Mouse (Mus musculus) gastrocnemius, adult 8-10 months (tissue): ENCODE measurements around the gene Mical2. TPM values are rescaled to one million over a fixed set of nuclear protein-coding genes. Genes with fewer than 3 reads are reported as not detected.

Source experiments
- DNase-seq, 2 experiments: peaks; one replicate each; pipeline ENCODE4 v3.0.0; 2022; ENCODE audit warnings: low spot score in 2 of 2
- total RNA-seq, 4 experiments: library from RNA; stranded (reverse); gene quantifications; 2 replicates each; pipeline ENCODE4 v1.2.4; 2022

Gene Mical2
- total RNA-seq, 4 experiments from 2014 or later = 172 to 236 (median 206) TPM

DNA sequence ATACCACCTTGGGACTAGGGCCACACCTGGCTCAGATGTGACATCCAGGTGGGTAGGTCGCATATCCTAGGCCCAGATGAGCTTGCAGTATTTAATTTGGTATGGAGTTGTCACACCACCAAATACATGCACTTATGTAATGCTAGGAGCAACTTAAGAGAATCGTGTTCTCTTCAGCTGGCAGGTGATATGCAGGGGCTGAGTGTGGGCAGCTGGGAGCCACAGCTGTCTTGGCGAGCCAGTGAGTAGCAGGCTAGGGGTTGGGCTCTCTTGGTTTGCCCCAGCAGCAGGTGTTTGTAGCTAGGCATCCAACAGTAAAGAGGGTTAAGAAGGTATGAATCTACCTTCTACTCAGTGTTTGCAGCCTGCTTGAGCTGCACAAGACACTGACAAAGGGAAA, 49.4 kb downstream of the Mical2 start:
- DNase-seq = no peak

DNA sequence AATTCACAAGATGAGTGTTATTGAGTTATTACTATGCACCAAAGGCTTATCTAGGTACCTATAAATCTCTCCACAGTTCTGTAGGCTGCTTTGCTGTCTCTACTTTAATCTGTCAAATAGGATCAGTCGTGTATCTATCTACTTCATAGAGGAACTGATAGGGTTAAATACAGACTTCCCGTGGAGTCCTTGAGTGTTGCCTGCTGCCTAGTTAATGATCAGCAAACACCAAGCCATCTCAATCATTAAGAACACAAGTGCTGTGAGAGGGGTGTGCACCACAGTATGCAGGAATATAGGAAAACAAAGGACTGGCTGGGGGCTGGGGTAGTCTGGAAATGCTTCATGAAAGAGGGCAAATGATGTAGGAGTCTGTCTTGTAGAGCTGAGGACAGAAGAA, 50.2 kb downstream of the Mical2 start:
- no peak for DNase-seq

DNA sequence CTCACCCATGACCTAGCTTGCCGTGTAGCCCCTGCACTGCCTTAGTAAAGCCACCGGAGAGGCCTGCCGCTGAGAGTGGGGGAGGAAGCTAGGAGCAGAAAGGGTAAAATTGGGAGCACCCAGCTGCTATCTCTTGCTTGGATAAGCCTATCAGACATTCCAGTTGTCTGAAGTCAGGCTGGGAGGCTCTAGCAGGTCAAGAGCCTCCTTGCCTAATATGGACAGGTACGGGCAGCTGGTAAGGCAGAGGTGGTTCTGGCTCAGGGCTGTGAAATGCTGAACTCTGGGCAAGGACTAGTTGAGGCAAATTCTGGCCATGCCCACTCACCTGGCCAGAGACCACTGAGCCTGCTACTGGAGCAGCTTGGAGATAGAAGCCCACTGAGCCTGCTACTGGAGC, 51.2 kb downstream of the Mical2 start:
- DNase-seq = no peak

GRCm38 (mm10) chr7:112278648-112279047, 53.0 kb downstream of the Mical2 start:
- DNase-seq = no peak

- no peak for DNase-seq
Observed at GRCm38 (mm10) chr7:112280474-112280873, 54.8 kb downstream of the Mical2 start.

DNA sequence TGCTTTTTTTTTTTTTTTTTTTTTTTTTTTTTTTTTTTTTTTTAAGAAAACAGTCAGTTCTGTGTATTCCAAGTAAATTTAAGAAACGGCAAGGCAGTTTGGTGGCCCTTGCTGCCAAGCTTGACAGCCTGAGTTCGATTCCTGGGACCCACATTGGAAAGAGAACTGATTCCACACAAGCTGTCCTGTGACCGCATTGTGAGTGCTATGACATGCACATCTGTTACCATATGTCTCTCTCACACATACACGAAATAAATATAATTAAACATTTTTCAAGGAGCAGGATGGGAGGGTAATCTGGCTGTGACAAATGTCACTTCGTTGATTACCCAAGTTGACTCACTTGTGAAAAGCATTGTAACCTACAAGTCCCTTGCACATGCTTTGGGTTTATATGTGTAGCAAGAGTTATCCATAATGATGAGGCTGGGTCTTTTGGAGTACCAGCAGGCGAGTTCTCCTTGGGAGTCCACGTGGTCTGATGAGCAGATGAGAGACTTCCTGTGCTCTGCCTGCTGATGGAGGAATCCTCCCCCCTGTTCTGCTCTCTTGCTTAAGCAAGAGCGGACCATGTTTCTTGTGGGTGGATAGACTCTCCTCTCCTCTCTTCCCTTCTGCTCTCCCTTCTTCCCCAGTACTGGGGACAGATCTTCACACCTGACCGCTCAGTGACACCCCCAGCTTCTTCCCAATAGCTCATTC, 58.1 kb downstream of the Mical2 start:
- DNase-seq = no peak

DNA sequence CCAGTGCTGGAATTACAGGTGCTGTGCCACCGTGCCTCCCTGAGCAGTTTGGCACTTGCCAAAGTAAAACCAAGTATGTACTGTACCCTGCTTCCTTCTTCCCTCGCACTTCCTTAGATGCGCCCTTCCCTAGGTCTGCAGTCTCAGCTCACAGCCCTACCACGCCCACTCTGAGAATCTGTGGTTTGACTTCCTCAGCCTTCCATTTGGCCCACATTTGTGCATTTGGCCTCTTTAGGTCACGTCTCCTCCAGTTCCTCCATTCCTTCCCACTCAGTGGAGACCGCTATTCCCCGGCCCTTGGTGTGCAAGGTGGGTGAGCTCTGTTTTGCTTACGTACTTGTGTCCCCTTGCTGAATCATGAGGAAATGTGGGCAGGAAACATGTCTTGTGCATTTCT, 59.9 kb downstream of the Mical2 start:
- DNase-seq = no peak

DNA sequence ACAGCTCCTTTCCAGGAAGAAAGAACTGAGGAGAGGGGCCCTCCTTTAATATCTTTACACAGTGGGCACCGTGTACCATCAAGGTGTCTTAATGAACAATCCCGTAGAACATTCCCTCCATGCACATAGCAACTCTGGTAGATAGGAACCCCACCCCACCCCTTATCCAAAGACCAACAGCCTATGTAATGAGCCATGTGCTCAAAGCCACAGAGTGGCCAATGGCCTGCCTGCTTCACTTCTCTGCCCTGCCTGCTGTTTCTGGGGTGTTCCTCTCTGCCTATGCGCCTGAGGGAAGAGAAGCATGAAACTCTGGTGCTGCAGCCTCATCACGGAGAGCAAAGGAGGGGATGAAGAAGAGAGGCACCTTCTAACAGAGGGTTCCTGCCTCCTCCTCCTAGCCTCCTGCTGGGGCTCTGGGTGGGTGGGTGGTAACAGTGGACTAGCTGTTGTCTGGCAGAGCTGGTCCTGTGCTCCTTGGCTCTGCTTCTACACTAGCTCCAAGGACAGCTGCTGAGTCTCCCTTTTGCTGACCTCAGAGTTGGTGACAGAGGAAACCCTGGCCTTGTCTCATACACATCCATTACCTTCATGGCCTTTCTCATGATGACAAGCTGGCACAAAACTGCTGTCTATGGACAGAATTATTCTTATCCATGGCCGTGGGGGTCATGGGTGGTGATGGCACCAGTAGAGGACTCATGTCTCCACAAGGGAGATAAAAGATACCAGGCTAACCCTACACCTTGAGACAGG, 62.9 kb downstream of the Mical2 start:
- DNase-seq = no peak

- DNase-seq = peak; percentile 82 to 90
Observed at GRCm38 (mm10) chr7:112289514-112289913, 63.9 kb downstream of the Mical2 start.

GRCm38 (mm10) chr7:112289990-112290389, 64.3 kb downstream of the Mical2 start:
- DNase-seq = no peak

DNA sequence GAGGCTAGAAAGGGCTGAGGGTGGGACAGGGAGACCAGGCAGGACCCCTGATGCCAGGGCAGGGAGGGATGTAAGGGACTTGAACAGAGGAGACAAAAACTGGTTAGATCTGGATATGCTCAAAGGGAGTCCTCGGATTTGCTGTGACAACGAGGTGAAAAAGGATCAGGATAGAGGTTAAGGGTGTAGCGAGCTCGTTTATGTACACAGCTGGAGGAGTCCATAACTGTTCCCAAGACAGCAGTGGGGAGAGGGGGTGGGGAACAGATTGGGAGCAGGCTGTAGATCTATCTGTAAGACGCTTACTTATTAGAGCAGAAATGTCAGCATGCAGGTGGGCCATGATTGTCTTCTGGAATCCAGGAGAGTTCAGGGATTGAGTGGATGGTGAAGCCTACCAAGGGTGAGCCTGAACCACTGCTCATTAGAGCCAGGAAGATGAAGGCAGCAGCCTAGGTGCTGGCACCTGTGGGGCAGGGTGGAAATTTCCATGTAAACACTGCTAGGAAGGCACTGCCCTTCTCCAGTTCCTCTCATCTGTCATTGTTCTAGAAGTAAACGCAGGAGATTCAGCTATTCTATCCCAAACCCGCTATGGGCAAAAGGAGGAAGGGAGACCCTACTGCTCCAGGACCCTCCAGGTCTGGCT, 67.9 kb downstream of the Mical2 start:
- no peak for DNase-seq

DNA sequence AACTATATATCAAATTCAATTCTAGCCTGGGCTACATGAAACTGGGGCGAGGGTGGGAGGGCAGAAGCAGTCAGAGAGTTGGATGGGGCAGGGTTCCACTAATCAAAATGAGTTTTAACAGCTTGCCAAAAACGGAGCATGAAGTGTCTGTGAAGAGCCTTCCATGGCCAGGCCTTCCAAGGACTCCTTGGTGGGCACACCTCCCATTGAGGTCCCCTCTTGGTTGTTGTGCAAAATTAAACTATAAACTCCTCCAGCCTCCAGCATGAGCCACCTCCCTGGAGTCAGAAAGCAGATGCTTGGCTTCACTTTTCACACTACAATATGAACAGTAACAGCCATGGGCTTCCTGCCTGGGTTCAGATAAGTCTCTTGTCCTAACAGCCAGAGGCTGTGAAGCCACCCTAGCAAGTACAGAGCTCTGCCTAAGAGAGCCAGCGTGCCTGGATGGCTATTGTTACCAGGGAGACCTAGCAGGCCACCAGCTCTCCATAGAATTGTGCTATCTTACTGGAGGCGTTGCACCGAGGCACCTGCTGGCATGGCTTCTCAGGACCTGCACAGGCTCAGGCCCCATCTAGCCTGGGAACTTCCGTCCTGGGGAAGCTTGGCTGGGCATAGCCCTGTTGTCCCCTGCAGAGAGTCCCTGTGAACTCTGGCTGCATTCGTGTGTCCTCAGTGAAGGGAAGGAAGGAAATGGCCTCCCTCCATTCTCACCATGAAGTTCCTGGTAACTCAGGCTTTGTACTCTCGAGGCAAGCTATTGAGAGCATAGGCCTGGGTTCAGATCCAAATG, 70.0 kb downstream of the Mical2 start:
- DNase-seq = no peak

DNA sequence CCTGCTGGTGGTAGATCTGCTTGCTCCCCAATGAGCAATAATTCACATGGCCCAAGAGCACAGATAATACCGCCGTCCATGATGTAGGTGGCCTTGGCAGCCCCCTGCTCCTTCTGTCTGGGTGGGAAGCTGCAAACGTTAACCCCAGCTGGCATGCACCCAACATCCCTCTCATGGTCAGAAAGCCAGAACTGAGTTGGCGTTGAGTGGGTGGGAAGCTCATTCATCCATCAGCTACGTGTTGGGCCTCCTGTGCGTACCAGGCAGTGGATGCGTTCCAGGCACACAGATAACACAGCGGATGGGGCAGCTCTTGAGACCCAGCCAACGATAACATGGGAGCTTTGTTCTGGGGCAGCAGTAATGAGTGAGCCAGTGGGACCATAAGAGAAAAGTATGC, 72.4 kb downstream of the Mical2 start:
- no peak for DNase-seq

DNA sequence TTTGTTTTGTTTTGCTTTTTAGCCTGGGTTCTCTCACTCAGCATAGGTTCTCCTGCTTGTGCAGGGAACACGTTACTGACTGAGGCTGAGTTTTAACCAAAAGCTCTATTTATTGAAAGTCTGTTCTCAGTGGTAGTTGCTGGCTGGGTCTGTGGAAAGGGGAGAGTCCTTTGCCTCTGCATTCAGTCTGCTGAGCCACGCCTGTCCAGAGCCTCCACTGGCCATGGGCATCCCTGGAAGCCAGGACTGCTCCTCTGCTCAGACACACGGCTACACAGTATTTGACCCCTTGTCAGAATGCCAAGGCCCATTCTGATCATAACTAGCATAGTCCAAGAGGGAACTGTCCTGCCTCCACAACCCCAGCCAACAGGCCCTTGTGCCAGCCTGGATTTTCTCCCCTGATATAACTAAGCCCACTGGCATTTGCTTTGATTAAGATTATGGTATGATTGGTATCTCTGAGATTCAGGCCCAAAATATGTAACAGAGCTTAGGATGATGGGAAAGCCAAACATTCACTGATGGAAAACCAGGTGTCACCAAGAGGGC, 73.3 kb downstream of the Mical2 start:
- DNase-seq = no peak

- DNase-seq = no peak
Observed at GRCm38 (mm10) chr7:112299521-112300096, 74.0 kb downstream of the Mical2 start.

- no peak for DNase-seq
Observed at GRCm38 (mm10) chr7:112300141-112300540, 74.5 kb downstream of the Mical2 start.

- DNase-seq = no peak
Observed at GRCm38 (mm10) chr7:112301052-112301451, 75.4 kb downstream of the Mical2 start.

DNA sequence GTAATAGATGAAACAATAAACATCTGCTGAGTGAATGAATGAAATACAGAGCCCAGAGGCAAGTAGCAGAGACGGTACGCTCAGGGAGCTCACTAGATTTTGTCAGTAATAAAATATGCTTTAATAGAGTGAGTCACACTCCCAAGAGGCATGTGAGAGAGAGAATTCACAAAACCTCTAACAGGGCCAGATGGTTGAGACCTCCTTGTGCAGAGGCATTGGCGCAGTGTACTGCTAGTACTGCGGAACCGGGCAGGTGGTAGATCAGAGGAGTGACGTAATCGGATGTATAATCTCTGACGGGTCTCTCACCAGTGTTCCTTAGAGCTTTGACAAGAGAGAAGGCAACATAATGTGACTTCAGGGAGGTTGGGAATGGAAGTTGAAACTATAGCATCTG, 78.7 kb downstream of the Mical2 start:
- DNase-seq = no peak

GRCm38 (mm10) chr7:112309289-112310016, 83.8 kb downstream of the Mical2 start:
- no peak for DNase-seq

GRCm38 (mm10) chr7:112310017-112310360, 84.3 kb downstream of the Mical2 start:
- no peak for DNase-seq
